Mouse (Mus musculus) right cerebral cortex, postnatal 14 days (tissue): Measurements from ENCODE around the gene Mdga2.

ENCODE experiments used
- DNase-seq: peaks from one replicate; pipeline ENCODE4 v3.0.0; 2022

Gene Mdga2

DNA sequence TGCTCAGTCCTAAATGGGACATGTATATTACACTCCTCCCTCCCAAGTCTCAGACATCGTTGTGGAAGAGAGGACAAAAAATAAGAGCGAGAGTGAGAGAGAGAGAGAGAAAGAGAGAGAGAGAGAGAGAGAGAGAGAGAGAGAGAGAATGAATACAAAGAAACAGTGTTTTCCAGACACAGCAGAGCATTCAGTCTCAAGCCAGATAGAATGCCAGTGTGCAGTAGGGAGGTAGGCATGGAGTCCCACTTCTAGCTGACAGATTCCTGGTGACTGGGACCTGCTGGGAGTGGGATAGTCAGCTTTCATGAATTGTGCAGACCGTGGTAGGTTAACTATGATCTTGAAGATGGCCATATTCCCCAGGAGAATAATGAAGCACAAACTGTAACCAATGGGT, 542.8 kb downstream of the Mdga2 start:
- no peak for DNase-seq

DNA sequence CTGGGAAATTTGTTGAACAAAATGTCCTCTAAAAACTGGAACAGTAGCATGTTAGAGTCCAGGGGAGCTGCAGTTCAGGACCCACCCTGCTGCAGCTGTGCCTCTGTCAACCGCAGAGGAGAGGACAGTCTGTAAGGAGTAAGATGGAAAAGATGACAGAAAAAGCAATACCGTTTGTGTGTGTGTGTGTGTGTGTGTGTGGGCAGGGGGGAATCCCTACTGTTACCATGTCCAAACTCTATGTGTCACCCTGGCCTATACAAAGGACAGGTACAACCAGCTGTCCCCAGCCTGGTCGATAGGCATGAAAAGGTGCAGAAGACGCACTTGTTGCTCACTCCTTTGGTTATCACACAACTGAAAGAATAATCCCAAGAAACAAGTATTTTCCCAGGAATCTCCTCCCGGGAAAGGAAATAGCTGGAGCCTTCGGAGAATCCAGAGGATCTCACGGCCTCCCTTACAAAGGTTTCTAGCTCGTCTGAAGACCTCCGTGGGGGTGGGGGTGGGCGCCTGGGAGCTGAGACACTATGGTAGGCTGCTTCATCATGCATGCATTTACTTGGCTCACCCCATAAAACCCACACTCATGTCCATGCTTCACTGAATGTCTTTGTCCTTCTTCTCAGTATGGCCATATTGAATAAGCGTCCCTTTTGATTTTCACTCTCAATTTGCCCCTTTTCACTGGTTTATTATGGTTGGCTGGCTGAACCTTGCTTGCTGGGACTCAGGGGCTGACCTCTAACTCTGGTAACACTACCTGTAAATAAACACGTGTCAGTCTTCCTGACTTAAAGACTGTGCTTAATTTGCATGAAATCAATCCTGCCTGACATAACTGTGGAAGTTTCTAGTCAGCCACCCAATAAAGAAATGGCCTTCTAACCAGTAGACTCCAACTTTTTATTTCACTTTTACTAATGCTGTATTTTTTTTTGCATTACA, 573.5 kb downstream of the Mdga2 start:
- no peak for DNase-seq

DNA sequence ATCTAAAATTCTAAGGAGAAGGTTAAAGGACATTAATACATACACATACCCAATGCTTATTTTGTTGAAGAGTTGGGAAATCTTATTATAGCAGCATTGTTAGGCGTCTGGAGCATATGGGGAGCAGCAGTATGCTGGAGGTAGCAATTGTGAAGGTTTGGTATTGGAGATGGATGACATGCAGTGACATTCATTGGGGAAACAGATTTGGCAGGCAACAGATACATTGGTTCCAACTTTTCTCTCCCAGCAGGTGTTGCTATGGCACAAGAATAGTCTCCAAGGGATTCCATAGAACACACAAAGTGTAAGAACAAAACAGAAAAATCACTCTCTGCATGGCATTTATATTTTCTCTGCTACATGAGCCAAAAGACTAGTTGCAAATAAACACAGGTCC, 581.9 kb downstream of the Mdga2 start:
- no peak for DNase-seq

DNA sequence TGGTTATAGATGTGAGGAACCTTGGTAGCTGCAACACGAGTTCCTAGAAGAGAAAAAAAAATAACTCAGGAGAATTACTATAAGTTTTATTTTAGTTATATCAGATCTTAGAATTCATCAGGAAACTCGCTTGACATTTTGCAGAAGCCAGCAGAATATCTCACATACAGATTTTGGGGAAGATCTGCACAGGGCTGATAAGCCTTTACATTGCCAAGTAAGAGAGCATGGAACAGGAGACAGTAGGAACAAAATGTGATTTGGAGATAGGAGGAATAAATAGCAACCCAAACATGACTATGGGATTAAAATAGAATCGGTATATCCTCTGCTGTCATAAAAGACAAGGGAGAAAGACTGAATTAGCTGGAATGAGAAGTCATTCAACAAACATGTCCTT, 602.4 kb downstream of the Mdga2 start:
- no peak for DNase-seq

DNA sequence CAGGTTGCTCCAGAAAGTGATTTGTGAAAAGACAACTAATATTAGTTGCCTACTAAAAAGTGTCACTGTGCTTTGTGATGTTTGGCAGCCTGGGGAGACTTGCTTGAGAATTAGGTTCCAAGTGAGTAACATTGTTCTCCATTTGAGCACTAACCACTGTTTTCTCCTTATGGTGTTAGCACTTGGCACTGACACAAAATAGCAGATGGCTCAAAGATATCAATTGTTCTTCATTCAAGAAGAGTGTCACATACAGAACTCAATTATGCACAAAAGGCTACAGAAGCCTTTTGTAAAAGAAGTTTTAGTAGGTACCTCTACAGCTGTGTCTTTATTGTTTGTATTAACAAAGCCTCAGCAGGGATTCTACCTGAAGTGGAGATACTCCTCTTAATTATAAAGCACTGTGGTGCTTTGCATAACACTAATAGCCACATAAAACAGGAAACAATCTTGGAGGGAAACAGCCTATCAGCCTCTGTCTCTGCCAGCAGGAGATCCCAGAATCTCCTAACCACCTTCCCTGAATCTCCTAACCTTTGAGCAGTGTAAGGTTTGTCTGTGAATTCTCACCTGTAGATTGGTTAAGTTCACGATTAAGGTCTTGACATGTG, 630.6 kb downstream of the Mdga2 start:
- DNase-seq: no peak

DNA sequence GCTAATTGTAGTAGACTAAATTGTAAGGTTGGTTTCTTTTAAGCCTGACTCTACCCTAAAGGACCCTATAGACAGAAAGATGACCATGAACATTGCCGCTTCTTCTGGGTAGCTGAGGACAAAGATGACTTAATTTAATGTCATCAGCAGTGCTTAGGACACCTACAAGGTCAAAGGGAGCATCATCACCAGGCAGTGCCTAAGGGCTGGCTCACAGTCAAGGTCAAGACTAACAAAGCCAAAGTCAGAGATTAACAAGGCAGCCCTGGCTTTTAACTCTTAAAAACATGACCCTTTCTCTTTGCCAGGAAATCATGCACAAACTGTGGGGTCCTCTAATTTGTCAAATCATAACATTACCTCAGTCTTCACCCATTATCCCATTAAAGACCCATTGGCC, 657.0 kb downstream of the Mdga2 start:
- DNase-seq: no peak

DNA sequence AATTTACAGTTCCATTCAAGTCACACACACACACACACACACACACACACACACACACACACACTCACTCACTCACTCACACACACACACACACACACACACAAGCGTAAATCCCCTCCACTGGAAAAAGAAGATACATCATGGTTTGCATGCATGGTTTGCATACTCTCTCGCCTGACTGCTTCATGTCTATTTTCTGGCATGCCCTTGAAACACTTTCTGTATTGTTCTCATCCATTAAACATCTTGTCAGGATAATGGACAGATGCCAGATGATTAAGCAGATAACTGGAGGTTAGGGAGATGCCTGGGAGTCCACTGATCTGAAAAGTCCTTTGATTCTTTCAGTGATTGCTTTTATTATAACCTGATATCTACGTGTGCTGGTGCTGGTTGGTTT, 665.5 kb downstream of the Mdga2 start:
- no peak for DNase-seq

DNA sequence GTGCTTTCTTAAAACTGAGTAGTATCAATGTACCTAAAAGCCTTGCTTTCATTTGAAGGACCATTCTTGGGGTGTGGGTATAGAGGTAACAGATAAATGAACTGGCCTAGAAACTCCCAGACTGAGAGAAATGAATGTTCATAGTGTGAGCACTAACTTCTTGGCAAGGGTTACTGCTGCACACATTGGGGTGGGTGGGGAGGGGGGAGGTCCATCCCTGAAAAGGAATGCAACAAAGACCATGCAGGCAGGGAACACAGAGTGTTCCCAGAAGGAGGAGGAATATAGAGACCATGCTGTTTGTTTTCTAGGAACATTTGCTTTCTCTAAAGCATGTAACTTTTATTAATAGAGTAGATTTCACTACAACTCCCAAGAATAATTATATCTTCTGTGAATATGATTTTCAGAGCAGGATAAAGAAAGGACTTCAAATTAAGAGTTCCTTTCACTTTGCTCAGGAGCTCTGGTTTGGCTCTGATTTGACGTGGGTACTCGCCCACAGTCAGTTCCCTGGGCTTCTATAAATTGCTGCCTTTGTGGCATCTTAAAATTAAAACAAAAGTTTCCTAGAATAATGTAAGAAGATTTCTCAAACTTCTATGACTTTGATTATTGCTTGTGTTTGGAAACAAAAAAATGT, 666.0 kb downstream of the Mdga2 start:
- no peak for DNase-seq

DNA sequence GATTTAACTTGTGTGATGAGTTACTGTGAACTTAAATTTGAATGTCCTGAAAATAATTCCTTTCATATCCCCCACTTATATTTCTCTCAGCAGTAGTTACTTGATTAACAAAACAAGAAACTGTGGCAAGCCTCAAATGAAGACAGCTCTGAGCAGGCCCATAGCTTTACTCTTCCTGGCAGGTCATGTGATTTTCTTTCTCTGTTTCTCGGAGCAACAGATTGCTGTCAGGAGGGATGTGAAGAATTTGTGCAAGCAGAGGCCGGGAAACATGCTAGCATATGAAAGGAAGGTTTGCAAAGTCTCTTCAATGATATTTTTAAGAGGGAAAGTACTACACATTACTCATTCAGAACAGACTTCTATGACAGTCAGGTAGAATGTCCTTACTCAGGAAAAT, 697.4 kb downstream of the Mdga2 start:
- no peak for DNase-seq

DNA sequence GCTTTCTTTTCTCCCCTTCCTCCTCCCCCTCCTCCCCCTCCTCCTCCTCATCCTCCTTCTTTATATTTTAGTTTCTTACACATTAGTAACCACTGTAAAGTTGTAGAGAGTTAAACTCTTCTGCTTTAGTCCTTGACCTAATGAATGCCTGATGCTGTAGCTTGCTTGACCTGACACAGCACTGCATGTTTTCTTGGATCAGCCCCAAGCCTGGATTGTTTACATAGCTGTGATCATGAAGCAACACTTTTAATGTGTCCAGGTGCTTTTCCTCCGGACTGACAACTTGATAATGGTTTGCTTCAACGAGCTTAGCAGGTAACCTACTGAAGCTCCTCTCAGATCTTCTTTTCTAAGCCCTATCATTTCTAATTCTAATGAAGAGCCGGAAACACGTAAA, 723.1 kb downstream of the Mdga2 start:
- no peak for DNase-seq

DNA sequence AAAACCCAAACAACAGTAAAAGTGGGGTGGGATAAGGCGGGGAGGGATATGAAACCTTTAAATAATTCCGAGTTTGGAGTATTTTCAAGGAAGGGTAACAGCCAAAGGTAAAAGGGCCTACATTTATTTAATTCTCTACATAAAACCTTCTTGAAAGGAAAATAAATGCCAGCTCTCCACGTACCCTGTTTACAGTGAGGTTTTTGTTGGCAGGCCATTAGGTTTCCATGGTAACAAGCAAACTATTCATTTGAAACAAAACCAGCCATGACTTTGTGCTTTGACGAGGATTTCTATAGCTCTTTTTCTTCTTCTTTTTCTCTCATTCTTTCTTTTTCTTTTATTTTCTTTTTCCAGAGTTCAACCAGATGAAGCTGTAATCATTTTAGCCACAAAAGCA, 751.5 kb downstream of the Mdga2 start:
- DNase-seq: no peak

DNA sequence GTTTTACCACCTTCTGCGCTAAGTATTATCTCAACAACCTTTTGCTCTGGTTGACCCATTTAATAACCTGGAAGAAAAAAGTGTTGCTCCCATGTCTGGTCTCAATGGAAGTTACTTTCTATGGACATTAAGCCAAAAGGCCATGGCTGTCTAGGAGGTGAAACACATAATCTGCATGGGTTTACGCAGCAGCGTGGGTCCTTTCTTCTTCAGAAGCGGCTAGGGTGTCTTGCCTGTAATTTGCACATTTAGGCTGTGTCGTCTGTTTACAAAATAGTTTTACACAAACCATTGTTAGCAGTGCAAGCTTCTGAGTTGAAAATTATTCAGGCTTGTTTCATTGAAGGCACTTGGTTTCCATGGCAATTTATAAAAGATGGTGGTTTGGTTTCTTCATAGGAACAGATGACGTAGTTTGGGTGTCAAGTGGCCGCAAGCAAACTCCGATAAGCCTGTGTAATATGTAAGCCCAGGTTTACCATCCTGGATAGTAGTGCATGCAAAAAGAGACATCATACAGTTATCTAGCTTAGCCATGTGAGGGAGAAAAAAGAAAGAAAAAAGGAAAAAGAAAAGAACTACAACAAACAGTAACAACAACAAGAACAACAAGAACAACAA, 752.0 kb downstream of the Mdga2 start:
- DNase-seq: no peak

DNA sequence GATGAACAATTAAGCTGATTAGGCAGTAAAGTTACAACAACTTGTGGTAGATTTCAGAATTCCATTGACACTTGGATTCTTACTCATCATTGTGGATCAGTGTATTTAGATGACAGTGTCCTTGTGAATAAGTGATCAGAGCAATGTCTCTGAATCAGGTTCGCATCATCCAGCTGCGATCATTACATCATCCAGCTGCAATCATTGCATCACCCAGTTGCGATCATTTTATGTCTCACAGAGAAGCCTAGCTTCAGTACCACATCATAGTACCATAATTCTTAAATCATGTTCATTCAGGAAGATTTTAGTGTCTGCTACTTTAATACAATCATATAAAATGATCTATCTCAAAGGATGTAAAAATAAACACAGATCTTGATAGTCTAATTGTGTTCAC, 756.8 kb downstream of the Mdga2 start:
- no peak for DNase-seq

DNA sequence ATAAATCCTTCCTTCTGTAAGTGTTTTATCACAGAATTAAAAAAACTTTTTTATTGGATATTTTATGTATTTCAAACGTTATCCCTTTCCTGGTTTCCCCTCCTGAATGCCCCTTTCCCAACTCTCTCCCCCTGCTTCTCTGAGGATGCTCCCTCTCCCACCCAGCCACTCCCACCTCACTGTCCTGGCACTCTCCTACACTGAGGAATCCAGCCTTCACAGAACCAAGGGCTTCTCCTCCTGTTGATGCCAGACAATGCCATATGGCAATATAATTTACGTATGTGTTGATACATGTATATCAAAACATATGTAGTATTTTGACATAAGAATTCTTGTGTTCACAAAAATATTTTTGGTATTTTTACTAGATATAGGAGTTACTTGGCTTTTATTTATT, 779.0 kb downstream of the Mdga2 start:
- no peak for DNase-seq
